Mouse (Mus musculus) gonadal fat pad, adult 2 months (tissue): ENCODE measurements around the gene Mast1. TPM values are rescaled to one million over a fixed set of nuclear protein-coding genes. Genes with fewer than 3 reads are reported as not detected.

Experiments used
- DNase-seq: peaks from one replicate; pipeline ENCODE4 v3.0.0-alpha.2; 2012; ENCODE audit warnings: low read depth
- polyA plus RNA-seq: library from polyadenylated mRNA; depleted of rRNA; stranded (reverse); fragments of >200 nt; gene quantifications from 2 replicates; pipeline ENCODE4 v1.2.3, GENCODE M21; 2012

The Mast1 gene
- polyA plus RNA-seq, 1 experiment = 0.66 TPM

- DNase-seq = no peak
Measured at GRCm38 (mm10) chr8:84944478-84945160, 7.5 kb upstream of the Mast1 start.

GRCm38 (mm10) chr8:84943699-84944098, 6.5 kb upstream of the Mast1 start:
- no peak for DNase-seq

- DNase-seq = no peak
Measured at GRCm38 (mm10) chr8:84937620-84938485, 694 bp upstream of the Mast1 start.

GRCm38 (mm10) chr8:84936041-84936961, 858 bp downstream of the Mast1 start:
- no peak for DNase-seq

GRCm38 (mm10) chr8:84935489-84935888, 1.7 kb downstream of the Mast1 start:
- DNase-seq = no peak

GRCm38 (mm10) chr8:84934860-84935259, 2.3 kb downstream of the Mast1 start:
- DNase-seq = no peak

GRCm38 (mm10) chr8:84933767-84934559, 3.2 kb downstream of the Mast1 start:
- no peak for DNase-seq

- DNase-seq = no peak
Measured at GRCm38 (mm10) chr8:84930582-84930981, 6.6 kb downstream of the Mast1 start.

GRCm38 (mm10) chr8:84928456-84929306, 8.5 kb downstream of the Mast1 start:
- DNase-seq = no peak

GRCm38 (mm10) chr8:84927513-84927912, 9.6 kb downstream of the Mast1 start:
- no peak for DNase-seq

GRCm38 (mm10) chr8:84925557-84925956, 11.6 kb downstream of the Mast1 start:
- DNase-seq = no peak

- DNase-seq = no peak
Measured at GRCm38 (mm10) chr8:84921596-84921995, 15.6 kb downstream of the Mast1 start.

- no peak for DNase-seq
Measured at GRCm38 (mm10) chr8:84918646-84919045, 18.5 kb downstream of the Mast1 start.

- no peak for DNase-seq
Measured at GRCm38 (mm10) chr8:84917781-84918180, 19.4 kb downstream of the Mast1 start.

GRCm38 (mm10) chr8:84915269-84915668, 21.9 kb downstream of the Mast1 start:
- DNase-seq = no peak

- no peak for DNase-seq
Measured at GRCm38 (mm10) chr8:84913960-84914359, 23.2 kb downstream of the Mast1 start.

GRCm38 (mm10) chr8:84913502-84913900, 23.7 kb downstream of the Mast1 start:
- DNase-seq = no peak

- DNase-seq = no peak
Measured at GRCm38 (mm10) chr8:84912895-84913501, 24.2 kb downstream of the Mast1 start.

GRCm38 (mm10) chr8:84912391-84912790, 24.8 kb downstream of the Mast1 start:
- DNase-seq = no peak

- no peak for DNase-seq
Measured at GRCm38 (mm10) chr8:84911854-84912253, 25.3 kb downstream of the Mast1 start.
